Mouse (Mus musculus) inflammation-experienced regulatory T-cells, adult 6 months (primary cell): ENCODE data around the gene Gsto1. TPM values are rescaled to one million over a fixed set of nuclear protein-coding genes. Genes with fewer than 3 reads are reported as not detected.

Experiments used
- ATAC-seq: one replicate; pipeline ENCODE4 v1.8.0; 2017
- polyA plus RNA-seq, 3 experiments: library from polyadenylated mRNA; unstranded; fragments of 100-300 nt; shearing (Covaris generic); gene quantifications; one replicate each; pipeline ENCODE4 v1.2.1; 2017

The Gsto1 gene
- polyA plus RNA-seq, 3 experiments from 2014 or later, result 17.8 to 26.4 (median 19.5) TPM

- ATAC-seq, result no peak
These were observed 3.5 kb downstream of the Gsto1 start for GRCm38 (mm10) chr19:47857957-47858942.

DNA sequence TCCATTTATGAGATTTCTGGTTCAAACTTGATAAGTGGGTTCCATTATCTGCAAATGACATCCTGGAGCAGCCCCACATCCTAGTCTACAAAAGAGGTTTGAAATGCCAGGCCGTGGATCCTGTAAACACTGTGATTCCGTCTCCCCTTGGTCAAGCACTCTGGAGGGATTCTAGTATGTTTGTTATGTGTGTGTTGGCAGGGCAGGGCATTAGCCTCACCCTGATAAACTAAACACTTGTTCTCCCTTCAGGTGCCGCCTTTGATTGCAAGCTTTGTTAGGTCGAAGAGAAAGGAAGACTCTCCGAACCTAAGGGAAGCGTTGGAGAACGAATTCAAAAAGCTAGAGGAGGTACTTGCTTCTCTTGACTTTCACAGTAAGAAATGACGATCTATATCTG lies 4.4 kb downstream of the Gsto1 start:
- ATAC-seq, result no peak

DNA sequence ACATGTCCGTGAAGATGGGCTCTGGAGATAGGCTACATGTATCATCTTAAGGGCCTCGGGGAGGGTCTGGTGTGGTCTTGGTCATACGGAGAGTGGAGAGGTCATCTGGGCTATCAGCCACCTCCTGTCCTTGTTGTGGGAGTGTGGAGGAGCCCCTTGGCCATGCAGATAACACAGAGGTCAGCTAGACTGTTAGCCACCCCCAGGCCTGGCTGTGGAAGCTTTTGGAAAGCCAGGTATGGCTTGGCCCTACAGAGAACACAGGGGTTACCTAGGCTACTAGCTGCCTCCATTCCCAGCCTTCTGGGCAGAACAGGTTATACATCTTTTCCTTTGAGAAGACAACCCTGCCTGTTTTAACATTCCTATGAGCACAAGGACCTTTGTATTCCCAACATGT lies 7.8 kb downstream of the Gsto1 start:
- ATAC-seq, result no peak

DNA sequence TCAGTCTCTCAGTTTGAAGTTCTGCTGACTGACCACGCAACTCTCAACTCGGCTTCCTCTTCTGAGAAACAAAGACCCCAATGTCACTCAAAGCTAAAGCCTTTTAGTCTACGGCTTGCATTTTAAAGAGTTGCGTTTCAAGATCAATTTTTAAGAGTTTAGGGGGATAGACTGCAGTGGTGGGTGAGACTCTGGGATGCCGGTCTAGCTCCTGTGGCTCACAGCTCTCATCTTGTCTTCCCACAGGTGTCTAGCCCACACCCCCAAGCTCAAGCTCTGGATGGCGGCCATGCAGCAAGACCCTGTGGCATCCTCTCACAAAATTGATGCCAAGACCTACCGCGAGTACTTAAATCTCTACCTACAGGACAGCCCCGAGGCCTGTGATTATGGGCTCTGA lies 9.3 kb downstream of the Gsto1 start:
- no peak for ATAC-seq

- no peak for ATAC-seq
These were observed 10.0 kb downstream of the Gsto1 start for GRCm38 (mm10) chr19:47864721-47865120.

DNA sequence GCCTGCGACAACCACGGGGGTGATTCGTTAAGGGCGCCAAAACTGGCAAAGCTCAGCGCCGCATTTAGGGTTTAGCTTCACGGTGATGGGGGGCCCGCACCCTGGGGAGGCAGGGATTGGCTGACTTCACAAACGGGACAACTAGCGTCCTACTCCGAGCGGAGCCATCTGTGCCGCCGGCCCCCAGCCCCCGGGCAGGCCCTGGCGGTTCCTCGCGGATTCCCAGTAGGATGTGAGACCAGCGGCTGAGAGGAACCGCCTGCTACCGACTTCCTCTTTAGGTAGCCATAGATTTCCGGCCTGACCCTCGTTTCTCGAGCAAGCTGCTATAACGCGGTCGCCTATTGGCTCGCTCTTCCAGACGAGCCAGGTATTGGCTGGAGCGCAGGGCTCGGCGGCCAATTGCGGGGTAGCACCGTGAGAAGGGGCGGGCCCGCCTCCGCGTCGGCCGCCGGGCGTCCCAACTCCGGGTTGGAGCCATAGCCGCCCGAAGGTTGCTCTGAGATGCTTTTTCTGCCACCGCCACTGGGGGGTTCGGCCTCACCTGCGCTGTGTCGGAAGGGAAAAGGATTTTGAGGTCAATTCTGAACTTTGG lies 10.7 kb downstream of the Gsto1 start, which contains the start of gene Gsto2:
Gene Gsto2, plus strand, starts transcription at position 182 of the 595 bp plus-strand sequence.
- ATAC-seq, result peak; percentile 99

DNA sequence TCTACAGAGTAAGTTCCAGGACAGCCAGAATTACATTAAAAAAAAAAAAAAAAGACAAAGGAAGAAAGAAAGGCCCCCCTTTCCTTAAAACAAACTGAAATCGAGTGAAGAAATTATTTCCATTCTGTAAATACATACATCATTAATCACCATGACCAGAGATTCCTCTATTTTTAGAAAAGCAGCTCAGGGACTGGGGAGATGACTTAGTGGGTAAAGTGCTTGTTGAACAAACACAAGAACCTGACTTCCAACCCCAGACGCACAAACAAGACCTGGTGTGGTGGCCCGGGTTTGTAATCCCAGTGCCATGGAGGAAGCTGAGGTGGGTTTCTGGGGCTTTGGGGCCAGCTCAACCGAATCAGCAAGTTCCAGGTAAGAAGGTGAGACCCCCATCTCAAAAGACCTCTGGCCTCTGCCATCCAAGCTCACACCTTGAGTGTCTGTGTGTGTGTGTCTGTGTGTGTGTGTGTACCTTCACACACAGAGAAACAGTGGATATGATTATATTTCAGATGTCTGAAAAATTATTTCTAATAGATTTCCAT lies 12.9 kb downstream of the Gsto1 start:
- ATAC-seq, result no peak

DNA sequence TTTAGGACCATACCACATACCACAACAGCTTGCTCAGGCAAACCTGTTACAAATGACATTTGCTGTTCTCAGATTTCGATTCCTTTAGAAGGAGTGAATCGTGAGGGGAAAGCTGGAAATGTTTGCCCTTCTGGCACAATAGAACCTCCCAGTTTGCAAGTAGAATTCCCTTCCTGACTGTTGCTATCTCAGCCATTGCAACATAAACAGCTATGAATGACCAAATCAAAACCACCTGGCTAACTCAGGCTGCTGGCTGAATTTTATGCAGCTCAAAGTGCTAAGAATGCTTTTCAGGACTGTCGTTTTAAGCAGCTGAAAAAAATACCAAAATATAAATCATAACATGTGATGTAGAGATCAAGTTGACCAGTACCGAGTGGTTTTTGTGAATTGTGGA lies 14.2 kb downstream of the Gsto1 start:
- ATAC-seq, result no peak

GRCm38 (mm10) chr19:47869516-47869915 lies 14.7 kb downstream of the Gsto1 start:
- ATAC-seq, result no peak

GRCm38 (mm10) chr19:47870102-47870666 lies 15.4 kb downstream of the Gsto1 start:
- ATAC-seq, result no peak

GRCm38 (mm10) chr19:47871515-47871914 lies 16.7 kb downstream of the Gsto1 start:
- ATAC-seq, result no peak

- no peak for ATAC-seq
These were observed 21.5 kb downstream of the Gsto1 start for GRCm38 (mm10) chr19:47876252-47876651.

GRCm38 (mm10) chr19:47881538-47881937 lies 26.8 kb downstream of the Gsto1 start:
- ATAC-seq, result no peak

GRCm38 (mm10) chr19:47882151-47882881 lies 27.5 kb downstream of the Gsto1 start:
- ATAC-seq, result peak; percentile 81

DNA sequence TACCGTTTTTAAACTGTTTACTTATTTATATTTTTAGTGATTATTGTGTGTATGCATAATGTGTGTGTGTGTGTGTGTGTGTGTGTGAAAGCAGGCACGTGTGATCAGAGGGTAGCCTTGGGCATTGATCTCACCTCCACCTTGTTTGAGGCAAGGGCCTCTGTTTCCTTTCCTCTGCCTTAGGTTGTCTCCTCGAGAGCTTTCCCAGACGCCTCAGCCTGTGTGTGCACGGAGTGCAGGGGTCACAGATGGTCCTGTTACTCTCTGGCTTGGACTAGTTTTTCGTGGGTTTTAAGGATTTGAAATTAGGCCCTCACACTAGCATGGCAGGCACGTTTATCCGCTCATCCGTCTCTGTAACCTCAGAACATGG lies 28.1 kb downstream of the Gsto1 start:
- no peak for ATAC-seq

DNA sequence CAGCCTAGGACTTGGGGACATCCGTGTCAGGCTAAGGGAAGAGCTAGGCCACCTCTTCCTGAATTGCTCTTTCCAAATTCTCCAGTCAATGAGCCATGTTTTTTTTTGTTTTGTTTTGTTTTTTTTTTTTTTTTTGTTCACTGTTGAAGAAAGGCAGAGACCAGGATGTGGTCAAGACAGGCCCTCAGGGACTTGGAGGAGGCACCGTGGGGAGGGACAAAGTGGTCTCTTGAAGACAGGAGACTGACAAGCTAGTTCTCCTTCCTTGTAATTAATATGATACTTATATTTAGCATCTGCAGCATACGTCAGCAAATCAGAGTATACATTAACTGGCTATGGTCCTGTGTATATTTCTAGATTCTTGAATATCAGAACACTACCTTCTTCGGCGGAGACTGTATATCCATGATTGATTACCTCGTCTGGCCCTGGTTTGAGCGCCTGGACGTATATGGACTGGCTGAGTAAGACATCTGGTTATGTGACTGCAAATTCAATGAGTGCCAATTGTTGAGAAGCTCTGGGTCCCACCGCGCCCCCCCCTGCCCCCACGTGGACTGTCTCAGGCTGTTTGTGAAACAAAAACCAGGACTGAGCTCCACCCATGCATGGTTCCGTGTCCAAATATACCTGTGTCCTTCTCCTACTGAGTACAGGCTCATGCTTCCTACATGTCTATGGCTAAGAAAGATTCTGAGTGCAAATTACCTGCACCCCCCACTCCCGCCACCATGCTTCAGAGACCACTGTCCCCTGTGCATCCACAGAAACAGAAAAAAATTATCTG lies 29.7 kb downstream of the Gsto1 start:
- no peak for ATAC-seq

GRCm38 (mm10) chr19:47885191-47885743 lies 30.5 kb downstream of the Gsto1 start:
- no peak for ATAC-seq

DNA sequence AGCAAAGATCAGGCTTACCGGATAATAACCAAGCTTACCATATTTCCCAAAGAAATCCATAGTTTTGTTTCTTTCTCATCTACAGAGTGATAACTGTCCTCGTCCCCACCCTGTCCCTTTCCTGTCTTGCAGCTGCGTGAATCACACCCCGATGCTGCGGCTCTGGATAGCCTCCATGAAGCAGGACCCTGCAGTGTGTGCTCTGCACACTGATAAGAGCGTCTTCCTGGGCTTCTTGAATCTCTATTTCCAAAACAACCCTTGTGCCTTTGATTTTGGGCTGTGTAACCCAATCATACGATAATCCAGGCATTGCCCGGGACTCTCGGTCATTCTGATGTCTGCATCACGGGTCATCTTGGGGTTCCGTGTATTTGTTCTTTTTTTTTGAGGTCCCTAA lies 31.1 kb downstream of the Gsto1 start:
- no peak for ATAC-seq

DNA sequence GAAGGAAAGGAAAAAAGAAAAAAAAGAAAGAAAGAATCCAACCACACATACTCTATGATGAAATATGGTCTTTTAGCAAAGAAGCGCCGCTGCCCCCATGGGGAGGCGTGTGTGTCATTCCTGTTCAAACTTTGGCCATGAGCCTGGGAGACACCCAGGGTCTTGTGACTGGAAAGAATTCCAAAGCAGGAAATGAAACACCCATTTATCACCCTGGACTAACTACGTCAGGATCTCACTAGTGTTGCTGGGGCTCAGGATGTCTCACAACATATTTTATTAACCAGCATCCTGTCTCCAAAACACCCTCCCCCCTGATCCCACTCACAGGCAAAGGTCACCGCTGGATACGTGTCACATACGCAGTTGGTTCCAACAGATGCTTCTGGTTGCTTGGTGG lies 31.8 kb downstream of the Gsto1 start:
- ATAC-seq, result no peak

DNA sequence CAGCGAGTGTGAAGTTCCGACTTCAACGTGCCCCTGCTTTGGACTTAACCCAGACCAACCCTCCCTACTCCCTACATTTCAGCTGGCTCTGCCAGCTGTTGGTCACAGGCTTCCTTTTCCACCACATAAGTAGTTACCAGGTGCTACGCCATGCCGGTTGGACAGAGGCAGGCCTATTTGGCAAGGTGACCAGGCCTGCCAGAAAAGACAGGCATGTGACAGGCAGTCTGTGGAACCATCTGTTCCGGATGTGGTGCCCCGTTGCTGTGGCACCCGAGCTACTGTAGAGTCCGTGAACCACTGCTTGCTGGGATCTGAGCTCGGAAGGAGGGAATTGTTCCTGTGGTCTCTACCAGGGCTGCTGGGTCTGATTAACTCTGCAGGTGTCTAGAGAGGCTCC lies 32.6 kb downstream of the Gsto1 start:
- ATAC-seq, result peak; percentile 71

DNA sequence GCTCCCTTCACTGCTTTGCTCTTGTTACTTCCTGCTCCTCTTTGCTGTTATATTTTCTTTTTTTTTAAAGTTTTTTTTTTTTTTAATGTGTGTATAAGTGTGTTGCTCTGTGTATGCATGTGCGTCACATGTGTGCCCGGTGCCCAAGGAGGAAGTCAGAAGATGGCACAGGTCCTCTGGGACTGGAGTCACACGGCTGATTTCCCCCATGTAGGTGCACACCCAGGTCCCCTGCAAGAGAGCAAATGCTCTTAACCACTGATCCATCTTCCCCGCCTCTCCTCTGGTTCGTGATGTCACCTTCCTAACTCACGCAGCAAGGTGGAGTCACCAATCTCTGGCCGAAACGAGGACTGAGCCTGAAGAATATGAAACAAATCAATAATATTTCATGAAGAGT lies 33.3 kb downstream of the Gsto1 start:
- ATAC-seq, result no peak
